Mouse (Mus musculus) heart, adult 2 months (tissue): ENCODE measurements around the gene Gjc3. TPM values are rescaled to one million over a fixed set of nuclear protein-coding genes. Genes with fewer than 3 reads are reported as not detected.
"Not testable (repeated sequence)": the region's sequence is repeated elsewhere in the genome, so short reads cannot be mapped to it uniquely, and the experiment has no call there.

Source experiments
- DNase-seq, 2 experiments: peaks; one replicate each; pipeline ENCODE4 v3.0.0; 2021
- H3K27ac ChIP-seq: fragments of 200-600 bp; 2 replicates; pipeline ENCODE4 v1.8.1; 2022
- H3K27me3 ChIP-seq: fragments of 200-500 bp; 2 replicates; pipeline ENCODE4 v1.6.1; 2012; ENCODE audit warnings: mild to moderate bottlenecking, low read length, inconsistent platforms, mixed read lengths; ENCODE audit not compliant: control insufficient read depth, insufficient read depth
- H3K36me3 ChIP-seq: fragments of 200-500 bp; 2 replicates; pipeline ENCODE4 v1.6.1; 2012; ENCODE audit warnings: low read length, inconsistent platforms; ENCODE audit not compliant: control insufficient read depth, insufficient read depth
- H3K4me1 ChIP-seq: fragments of 200-500 bp; 2 replicates; pipeline ENCODE4 v1.6.1; 2011; ENCODE audit warnings: low read length; ENCODE audit not compliant: control insufficient read depth, insufficient read depth
- H3K4me3 ChIP-seq: fragments of 200-600 bp; 2 replicates; pipeline ENCODE4 v1.8.1; 2022
- H3K79me2 ChIP-seq: fragments of 200-500 bp; replicated peaks from 2 replicates; pipeline ENCODE4 v1.6.1; 2012; ENCODE audit warnings: mild to moderate bottlenecking, inconsistent platforms, low read length, moderate library complexity, mixed read lengths; ENCODE audit not compliant: control insufficient read depth, insufficient read depth
- H3K9ac ChIP-seq: fragments of 200-500 bp; 2 replicates; pipeline ENCODE4 v1.6.1; 2012; ENCODE audit warnings: low read depth, mild to moderate bottlenecking, control low read depth, inconsistent platforms, low read length, mixed read lengths
- CTCF ChIP-seq: fragments of 200-600 bp; IDR thresholded peaks from 2 replicates; pipeline ENCODE4 v1.8.1; 2022; ENCODE audit warnings: antibody characterized with exemption, mild to moderate bottlenecking, moderate library complexity
- EP300 ChIP-seq: fragments of 200-500 bp; IDR thresholded peaks from 2 replicates; pipeline ENCODE4 v1.6.1; 2011; ENCODE audit warnings: low read depth, low read length, control low read depth; ENCODE audit not compliant: insufficient read depth
- POLR2A ChIP-seq: fragments of 200-500 bp; IDR thresholded peaks from 2 replicates; pipeline ENCODE4 v1.6.1; 2011; ENCODE audit warnings: mild to moderate bottlenecking, low read depth, low read length, control low read depth; ENCODE audit not compliant: insufficient read depth
- WGBS: fragments of 180-500 bp; shearing (Covaris S2); methylation state at CpG from one replicate; pipeline ENCODE4 v1.1.7; 2018; 5-methylcytosine and 5-hydroxymethylcytosine counted together
- intact Hi-C: fragments of 180-260 bp; cut with DNase I; formaldehyde crosslinking; loops from one replicate; pipeline ENCODE4 v1.15.1; 2025
- polyA plus RNA-seq: library from polyadenylated mRNA; depleted of rRNA; stranded (reverse); fragments of >200 nt; gene quantifications from 2 replicates; pipeline ENCODE4 v1.2.3, GENCODE M21; 2012
- total RNA-seq, 2 experiments: library from RNA; stranded (reverse); gene quantifications; 2 replicates each; pipeline ENCODE4 v1.2.3; 2021

The Gjc3 gene
- total and polyA plus RNA-seq, 3 experiments = 0.18 to 0.43 (median 0.29) TPM

- no peak overlapping the region for H3K9ac ChIP-seq
- DNase-seq = no peak
Measured at GRCm38 (mm10) chr5:137947303-137947702, 15.6 kb downstream of the Gjc3 start.

GRCm38 (mm10) chr5:137943133-137943532, 19.8 kb downstream of the Gjc3 start:
- H3K36me3 ChIP-seq = no peaks in the 10 kb centered on the region
- no peaks in the 10 kb centered on the region for H3K4me1 ChIP-seq
- 44% methylated on average over 1 of the region's 1 CpGs for WGBS
- DNase-seq = no peak
- intact Hi-C loops = no loop called here
- H3K27me3 ChIP-seq = no peaks in the 10 kb centered on the region
- no peaks in the 10 kb centered on the region for H3K79me2 ChIP-seq
- H3K9ac ChIP-seq = no peak overlapping the region
- no peak overlapping the region for H3K27ac ChIP-seq
- TF ChIP-seq EP300 (no peak), POLR2A (no peak), CTCF (no peak)
- H3K4me3 ChIP-seq = no peak overlapping the region

More at GRCm38 (mm10) chr5:137947303-137947702, 15.6 kb downstream of the Gjc3 start:
- intact Hi-C loops = no loop called here
- H3K27ac ChIP-seq = no peak overlapping the region
- no peaks in the 10 kb centered on the region for H3K79me2 ChIP-seq
- H3K4me3 ChIP-seq = no peak overlapping the region
- H3K36me3 ChIP-seq = no peaks in the 10 kb centered on the region
- no peaks in the 10 kb centered on the region for H3K4me1 ChIP-seq
- H3K27me3 ChIP-seq = no peaks in the 10 kb centered on the region
- no peak for TF ChIP-seq EP300
- no peak for TF ChIP-seq POLR2A

DNA sequence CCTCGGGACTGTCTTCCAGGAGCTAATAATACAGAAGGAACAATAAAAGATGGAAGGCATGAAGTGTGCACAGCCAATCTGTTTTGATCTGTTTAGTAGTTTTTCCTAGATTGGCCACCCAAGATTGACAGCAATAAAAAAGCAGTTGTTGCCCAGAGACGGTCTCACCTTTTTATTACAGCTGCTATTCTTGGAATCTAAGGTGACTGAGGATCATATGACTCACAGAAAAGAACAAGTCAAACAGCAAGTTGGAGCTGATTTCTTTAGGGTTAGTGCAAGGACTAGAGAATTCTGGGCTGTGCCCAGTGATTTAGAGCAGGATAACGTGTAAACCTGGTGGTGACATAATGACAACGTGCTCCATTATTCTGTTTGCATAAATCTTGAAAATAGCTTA, 21.9 kb downstream of the Gjc3 start:
- no peak for DNase-seq
- no peak overlapping the region for H3K27ac ChIP-seq
- no peak for TF ChIP-seq CTCF
- no peak for TF ChIP-seq POLR2A
- no peak for TF ChIP-seq EP300
- no peak overlapping the region for H3K4me3 ChIP-seq
- H3K4me1 ChIP-seq = no peaks in the 10 kb centered on the region
- H3K79me2 ChIP-seq = no peaks in the 10 kb centered on the region
- H3K36me3 ChIP-seq = no peaks in the 10 kb centered on the region
- no peak overlapping the region for H3K9ac ChIP-seq
- WGBS = 79% methylated on average over 4 of the region's 4 CpGs
- intact Hi-C loops = no loop called here
- H3K27me3 ChIP-seq = no peaks in the 10 kb centered on the region

DNA sequence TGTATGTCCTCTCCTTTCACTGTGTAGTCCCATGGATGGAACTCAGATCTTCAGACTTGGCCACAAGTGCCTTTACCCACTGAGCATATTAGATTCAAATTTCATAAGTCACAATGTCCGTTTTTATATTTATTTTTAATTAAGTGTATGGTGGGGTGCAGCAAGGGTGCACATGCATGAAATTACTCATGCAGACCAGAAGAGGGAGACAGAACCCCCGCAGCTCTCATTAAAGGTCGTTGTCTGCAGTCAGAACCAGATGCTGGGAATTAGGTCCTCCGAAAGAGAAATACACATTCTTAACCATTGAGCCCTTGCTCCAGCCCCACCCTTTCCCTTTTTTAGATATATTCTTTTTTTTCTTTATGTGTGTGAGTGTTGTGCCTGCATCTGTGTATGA, 25.7 kb downstream of the Gjc3 start:
- DNase-seq = no peak
- intact Hi-C loops = no loop called here
- TF ChIP-seq CTCF (peak; percentile 37), EP300 (no peak), POLR2A (no peak)

DNA sequence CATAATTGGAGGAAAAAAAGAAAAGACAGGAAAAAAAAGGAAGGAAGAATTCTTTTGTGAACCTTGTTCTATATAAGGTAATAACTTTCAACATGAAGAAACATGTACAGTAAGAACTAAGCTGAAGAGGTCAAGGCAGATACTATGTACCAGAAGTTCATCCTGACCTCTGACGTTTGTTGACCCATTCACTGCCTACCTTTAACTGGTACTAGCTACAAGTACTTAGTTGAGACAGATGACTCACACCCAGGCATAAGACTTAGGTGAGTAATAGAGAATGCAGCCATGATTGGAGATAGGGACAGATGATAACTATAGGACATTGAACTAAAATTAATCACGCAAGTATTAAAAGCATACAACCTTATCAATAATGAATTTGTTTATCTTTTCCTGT, 26.4 kb downstream of the Gjc3 start:
- Histone ChIP-seq H3K79me2 (no peaks in the 10 kb centered on the region), H3K36me3 (no peaks in the 10 kb centered on the region), H3K4me1 (no peaks in the 10 kb centered on the region), H3K27ac (no peak overlapping the region), H3K27me3 (no peaks in the 10 kb centered on the region), H3K4me3 (no peak overlapping the region), H3K9ac (no peak overlapping the region)
- intact Hi-C loops = no loop called here
- no peak for TF ChIP-seq POLR2A
- no peak for TF ChIP-seq EP300
- no peak for TF ChIP-seq CTCF
- DNase-seq = no peak
- 79% methylated on average over 2 of the region's 2 CpGs for WGBS

More for the DNA sequence above, 25.7 kb downstream of the Gjc3 start:
- Histone ChIP-seq H3K27me3 (no peaks in the 10 kb centered on the region), H3K27ac (no peak overlapping the region), H3K4me3 (no peak overlapping the region), H3K79me2 (no peaks in the 10 kb centered on the region), H3K4me1 (no peaks in the 10 kb centered on the region), H3K9ac (no peak overlapping the region), H3K36me3 (no peaks in the 10 kb centered on the region)
- WGBS = 52% methylated on average over 4 of the region's 4 CpGs

GRCm38 (mm10) chr5:137933934-137934333, 29.0 kb downstream of the Gjc3 start:
- H3K36me3 ChIP-seq, H3K27me3 ChIP-seq, DNase-seq, H3K4me1 ChIP-seq, intact Hi-C loops, H3K79me2 ChIP-seq, H3K9ac ChIP-seq, H3K4me3 ChIP-seq, H3K27ac ChIP-seq: not testable (repeated sequence)
- 64% methylated on average over 2 of the region's 2 CpGs for WGBS

DNA sequence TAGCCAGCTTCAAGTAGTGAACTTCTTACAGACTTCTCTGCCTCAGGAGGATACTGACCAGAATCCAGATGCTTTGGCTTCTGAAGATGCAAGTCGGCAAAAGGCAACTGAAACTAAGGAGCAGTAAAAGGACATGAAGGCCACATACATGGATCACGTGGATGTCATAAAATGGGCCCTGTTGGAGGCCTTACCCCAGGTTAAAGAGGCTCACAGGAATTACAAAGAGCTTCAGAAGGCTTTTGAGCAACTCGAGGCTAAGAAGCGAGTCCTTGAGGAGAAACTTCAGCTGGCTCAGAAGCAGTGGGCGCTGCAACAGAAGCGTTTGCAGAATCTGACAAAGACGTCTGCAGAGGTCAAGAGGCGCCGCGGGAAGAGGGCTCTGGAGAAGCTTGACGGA, 34.5 kb downstream of the Gjc3 start:
- H3K4me3 ChIP-seq = no peak overlapping the region

More for the DNA sequence above, 34.5 kb downstream of the Gjc3 start:
- Histone ChIP-seq H3K27me3 (no peaks in the 10 kb centered on the region), H3K9ac (no peak overlapping the region), H3K4me1 (no peaks in the 10 kb centered on the region), H3K79me2 (no peaks in the 10 kb centered on the region), H3K36me3 (no peaks in the 10 kb centered on the region), H3K27ac (no peak overlapping the region)
- TF ChIP-seq EP300 (no peak), POLR2A (no peak), CTCF (no peak)
- intact Hi-C loops = no loop called here
- 73% methylated on average over 11 of the region's 11 CpGs for WGBS
- DNase-seq = no peak
